Mouse (Mus musculus): Measurements from ENCODE around the gene Cplx2. TPM values are rescaled to one million over a fixed set of nuclear protein-coding genes. Genes with fewer than 3 reads are reported as not detected.

Gene Cplx2
- total RNA-seq, 1 experiment from 2014 or later, result 28.1 TPM

DNA sequence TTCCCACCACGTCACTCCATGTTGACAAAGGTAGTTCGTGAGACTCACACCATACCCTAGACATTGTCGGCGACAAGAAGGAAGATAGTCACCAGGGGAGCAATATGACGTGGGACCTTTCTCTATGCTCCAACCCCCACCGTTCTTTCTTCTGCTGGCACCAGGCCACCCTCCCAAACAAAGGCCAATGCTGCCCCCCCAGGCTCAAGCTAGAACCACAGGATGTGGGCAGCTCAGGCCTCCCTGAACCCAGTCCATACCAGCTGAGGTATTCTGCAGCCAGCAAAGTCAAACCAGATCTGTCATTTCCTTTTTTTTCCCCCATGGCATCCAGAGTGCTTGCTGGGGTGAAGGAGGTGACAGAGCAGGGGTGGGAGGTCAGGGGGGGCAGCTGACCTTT is 3.4 kb upstream of the Cplx2 start:
- DNase-seq, result no peak

DNA sequence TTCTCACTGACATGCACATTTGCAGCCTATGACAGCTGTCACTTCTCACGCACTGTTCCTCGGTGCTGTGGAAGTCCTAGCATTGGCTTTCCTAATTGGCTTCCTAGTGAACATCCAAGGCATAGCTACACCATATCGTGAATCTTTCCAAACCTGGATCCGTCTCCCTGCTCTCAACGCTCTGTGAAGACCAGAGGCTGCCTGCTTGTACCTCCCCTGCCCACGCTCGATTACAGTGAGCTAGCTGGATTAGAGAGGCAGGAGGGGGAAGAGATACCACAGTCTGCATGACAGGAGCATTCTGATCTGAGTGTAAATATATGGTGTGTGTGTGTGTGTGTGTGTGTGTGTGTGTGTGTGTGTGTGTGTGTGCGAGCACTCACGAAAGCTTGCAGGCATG is 3.0 kb upstream of the Cplx2 start:
- DNase-seq, result no peak

DNA sequence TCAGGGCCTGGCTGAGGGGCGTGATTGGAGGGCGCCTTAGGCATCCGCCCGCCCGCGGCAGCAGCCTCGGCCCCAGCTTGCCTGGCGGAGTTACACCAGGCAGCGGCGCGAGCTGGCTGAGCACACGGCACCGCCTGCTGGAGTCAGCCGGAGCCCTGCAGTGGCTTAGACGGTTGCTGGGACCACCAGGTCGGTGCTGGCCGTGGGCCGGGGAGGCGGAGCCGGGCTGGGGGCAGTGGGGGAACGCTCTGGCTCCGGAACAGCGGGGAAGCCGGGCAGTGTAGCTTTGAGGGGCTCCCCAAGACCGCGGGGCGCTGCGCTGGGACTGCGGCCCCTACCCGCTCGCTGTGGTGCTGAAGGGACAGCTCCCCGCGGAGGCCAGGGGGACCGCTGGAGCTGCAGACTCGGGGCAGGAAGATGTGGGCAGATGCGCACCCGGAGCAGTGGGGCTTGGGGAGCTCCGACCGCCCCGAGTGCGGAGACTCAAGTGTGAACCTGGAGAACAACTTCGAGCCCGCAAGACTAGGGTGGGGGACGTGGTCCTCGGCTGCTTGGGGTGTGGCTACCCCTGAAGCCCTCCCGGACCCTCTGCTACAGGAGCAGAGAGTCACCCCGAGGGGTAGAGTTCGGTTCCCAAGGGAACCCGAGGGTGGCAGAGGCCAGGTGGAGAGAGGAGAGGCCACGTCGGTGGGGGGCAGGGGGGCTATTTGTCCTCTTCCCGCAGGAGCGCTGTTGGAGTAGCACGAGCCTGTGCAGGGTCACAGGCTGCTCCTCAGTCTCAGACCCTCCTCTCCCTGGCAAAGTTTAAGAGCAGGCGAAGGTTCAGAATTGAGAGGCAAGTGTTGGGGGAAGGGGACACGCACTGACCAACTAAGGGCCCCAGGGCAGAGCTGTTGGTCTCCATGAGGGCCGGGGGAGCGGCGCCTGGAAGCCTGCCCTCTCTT is 510 bp downstream of the Cplx2 start:
- peak; percentile 88 for DNase-seq

DNA sequence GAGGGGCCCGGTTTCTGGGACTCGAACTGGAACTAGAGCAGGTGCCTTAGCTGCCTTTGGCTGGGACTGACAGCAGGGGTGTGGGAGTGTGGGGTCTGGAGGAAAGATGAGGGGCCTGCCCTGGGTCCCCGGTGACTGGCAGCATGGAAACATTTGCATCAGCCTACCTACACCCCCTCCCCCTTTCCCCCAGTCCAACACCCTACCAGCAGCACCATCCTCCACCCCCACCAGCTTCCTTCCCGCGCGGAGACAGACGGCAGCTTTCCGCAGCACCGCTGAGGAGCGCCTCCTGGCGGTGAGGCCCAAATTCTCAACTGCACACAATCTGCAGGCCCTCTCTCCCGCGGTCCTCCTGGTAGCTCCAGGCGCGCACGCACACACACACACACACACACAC is 1.5 kb downstream of the Cplx2 start:
- peak; percentile 70 for DNase-seq

DNA sequence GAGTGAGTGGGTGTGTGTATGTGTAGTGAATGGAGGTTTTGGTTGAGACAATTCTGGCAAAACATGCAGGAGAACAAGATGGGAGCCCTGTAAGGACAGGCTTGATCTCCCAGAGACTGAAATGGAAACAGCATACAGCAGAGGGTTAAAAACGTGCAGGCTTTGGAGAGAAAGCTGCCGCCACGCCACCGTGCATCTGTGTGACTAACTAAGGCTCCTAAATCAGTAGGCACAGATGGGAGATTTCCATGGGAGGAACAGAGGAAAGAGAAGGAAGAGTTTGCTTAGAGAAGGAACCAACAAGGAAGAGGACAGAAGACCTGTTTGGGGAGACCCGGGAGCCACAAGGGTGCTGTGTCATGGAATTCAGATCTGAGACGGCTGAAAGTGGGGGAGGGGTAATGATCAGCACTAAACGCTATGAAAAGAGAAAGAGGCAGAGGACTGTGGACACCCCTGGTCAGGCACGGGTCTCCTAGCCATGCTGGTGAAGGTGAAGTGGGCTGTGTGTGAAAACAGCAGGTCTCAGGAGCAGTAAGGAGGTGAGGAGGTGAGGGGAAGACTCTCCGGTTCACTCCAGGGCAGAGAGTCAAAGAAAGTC is 3.1 kb downstream of the Cplx2 start:
- no peak for DNase-seq

DNA sequence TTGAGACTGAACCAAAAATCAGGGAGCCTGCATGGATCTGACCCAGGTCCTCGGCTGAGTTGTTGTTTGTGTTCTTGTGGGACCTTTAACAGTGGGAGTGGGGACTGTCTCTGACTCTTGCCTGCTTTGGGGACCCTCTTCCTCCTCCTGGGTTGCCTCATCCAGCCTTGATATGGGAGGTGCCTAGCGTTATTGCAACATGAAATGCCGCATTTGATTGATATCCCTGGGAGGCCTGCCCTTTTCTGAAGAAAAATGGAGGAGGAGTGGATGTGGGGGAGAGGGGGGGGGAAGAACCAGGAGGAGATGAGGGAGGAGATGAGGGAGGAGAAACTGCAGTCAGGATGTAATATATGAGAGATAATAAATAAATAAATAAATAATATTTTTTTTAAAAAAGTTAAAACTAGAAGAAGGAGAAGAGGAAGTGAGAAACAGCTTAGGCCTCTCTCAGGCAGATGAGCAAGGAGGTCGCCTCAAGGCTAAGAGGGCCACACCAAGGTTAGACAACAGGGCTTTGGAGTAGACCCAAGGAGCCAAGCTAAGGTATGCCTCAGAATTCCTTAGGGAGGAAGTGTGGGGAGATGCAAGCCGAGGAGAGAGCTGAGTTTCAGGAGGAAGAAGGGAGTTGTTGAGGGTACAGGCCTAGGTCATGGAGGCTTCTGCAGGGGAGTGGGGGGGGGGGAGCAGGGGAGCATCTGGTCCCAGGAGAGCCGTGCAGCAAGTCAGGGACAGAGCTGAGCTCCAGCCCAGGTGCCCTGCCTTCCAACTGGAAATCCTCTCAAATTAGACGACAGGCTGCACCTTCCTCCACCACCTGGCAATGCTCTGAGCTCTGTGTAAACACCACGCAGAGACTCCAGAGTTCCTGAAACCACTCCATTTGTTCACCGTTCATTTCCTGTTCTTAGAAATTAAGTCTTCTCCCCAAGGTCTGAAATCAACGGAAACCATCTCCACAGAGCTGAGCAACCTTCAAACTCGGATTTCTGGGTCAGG is 4.6 kb downstream of the Cplx2 start:
- no peak for DNase-seq

DNA sequence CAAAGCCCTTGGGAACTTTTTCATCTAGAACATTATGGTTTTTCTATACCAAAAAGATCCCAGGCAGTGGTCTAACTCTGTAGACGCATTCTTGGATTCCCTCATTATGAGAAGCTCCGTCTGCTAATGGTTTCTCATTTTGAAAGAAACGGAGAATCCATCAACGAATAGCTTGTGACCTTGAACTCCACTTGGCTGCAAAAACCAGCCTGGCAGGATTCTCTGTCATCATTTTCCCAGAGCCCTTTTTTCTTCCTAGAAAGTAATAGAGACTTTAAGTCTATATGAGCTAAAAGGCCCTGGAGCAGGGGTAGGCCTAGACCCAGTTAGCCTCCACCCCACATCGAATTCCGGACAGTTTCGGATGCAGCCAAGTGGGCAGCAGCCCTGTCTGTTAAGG is 5.6 kb downstream of the Cplx2 start:
- DNase-seq, result no peak

DNA sequence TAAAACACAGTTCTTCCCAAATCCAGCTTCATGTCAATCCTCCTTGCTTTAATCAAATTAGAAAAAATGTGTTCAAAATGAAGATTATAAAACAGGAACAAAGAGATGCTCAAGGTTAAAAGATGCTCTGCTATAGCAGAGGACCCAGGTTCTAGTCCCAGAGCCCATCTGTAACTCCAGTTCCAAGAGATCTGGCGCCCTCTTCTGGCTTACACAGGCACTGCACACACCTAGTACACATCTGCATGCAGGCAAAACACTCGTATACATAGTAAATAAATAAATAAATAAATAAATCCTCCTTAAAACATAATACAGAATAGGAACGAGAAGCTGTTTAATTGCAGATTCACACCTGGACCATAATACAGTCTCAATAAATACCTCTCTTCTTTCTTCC is 6.9 kb downstream of the Cplx2 start:
- DNase-seq, result no peak

DNA sequence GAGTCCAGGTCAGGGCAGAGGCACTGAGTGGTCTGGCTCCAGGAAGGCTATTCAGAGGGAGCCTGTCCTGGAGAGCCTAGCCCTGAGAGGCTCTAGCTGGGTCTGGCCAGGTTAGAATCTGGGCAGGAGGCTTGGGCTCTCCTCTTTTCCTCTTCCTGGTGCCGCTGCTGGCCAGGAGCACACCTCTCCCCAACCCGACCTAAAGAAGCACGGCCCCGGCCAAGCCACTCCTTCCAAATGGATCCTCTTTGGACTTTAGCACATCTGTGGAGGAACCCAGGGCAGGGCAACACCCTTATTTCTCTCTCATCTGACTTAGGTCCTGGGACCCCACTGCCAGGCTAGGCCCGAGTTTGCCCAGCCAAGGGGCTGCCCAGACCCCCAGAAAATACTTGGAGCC is 9.3 kb downstream of the Cplx2 start:
- no peak for DNase-seq

DNA sequence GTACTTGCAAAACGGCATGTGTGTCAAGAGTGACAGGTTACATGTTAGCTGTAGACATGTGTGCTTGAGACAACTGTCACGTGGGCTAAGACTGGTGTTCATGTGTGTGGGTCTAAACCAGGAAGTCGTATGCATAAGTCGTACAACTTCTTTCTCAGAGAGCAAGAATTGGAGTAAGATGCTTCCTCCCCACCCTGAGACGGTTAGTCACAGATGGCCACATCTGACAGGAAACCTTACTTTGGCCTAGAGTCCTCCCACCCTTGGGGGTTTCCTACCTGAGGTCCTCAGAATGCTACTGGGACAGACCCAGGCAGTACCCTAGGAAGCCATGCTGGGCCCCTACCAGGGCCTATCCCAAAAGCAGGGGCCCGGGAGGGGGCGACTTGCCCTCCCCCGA is 10.2 kb downstream of the Cplx2 start:
- no peak for DNase-seq

DNA sequence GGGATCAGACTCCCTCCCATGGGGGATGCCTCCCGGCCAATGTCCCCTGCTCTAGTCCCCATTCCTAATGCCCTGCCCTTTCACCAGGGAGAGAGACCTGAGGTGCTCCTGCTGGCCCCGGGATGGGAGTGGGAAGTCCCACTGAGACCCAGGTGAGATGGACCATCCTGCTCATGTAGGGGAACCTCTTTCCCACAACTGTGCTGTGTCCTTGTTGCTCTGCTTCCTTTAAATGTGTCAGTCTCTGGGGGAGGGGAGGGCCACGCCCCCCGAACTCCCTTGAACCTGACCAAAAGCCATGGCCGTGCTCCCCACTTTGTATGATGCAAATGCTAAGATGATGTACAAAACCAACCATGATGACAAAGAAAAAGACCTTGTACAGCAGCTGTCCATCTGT is 12.4 kb downstream of the Cplx2 start:
- DNase-seq, result no peak

DNA sequence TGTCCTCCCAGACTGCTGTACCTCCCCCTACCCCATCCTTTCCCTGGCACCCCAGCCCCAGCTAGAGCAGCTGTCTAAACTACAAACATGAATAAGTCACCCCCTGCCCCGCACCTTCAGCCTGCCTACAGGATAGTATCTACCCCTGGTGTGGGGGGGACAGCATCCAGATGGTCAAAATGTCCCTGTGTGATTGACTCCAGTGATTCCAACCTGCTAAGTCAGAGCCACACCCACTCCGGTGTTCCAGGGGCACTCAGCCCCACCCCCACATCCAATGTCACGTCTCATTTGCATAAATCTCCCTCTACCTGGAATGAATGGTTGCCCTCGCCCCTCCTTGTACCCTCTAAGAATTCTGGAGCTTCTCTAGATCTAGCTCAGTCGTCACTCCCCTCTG is 13.4 kb downstream of the Cplx2 start:
- DNase-seq, result no peak

DNA sequence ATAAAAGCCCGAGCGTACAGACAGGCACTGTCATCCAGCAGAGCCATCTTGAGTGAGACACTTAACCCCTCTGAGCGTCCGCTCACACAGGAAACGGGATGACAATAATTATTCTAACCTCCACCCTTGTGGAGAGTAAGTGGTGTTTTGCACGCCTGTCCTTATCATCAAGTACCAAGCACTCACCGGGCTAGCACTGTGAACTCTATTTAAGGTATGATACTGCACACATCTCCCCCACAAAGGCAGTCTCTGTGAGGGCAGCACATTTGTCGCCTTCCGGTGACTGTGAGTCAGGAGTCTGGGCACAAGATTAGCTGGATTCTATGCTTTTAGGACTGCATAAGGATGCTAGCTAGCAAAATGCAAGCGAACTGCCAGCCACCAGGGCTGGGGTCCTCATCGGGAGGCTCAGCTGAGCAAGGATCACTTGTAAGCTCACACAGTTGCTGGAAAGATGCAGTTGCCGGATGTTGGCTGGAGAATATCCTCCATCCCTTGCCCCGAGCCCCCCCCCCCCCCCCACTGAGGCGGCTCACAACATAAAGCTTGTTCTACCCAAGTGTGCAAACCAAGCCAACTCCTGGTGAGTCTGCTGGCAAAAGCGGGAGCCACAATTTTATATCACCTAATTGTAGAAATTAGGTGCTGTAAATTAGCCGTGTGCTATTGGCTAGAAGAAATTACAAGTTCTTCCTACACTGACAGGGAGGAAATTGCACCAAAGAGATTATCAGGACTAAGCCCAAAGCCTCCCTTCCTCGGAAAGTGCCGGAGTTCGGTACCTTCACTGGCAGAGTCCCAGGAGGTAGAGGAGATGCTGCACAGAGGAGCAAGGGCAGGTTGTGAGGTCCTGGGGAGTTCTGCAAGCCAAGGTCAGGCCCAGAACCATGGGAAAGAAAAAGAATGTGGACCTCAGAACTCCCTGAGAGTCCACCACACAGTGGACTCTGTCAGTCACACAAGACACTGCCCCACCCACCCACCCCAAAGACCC is 14.2 kb downstream of the Cplx2 start:
- no peak for DNase-seq

DNA sequence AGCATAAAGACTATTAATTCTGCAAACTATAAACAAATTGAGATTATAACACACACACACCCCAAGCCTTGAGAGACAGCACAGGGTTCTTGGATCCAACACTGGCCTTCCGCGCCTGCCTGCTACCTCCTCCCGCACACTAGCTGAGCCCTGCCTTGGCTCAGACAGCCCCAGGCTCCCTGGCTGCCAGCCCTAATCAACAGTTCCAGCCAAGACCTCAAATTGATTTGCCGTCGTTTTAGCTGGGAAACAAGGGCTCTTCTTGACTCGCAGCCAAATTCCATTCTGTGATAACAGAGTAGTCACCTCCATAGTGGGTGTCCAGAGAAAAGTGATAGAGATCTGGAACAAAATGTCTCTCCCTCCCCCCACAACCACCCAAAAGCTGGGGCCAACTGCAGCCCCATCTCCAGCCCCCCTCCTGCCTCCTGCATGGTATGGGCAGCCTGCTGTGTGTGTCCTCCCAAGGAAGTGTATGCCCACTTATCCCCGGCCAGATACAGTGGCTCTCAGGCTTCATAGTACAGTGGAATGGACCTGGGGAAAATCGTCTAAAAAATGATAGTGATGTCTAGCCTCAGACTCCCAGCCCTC is 18.9 kb downstream of the Cplx2 start:
- peak; percentile 15 for DNase-seq

DNA sequence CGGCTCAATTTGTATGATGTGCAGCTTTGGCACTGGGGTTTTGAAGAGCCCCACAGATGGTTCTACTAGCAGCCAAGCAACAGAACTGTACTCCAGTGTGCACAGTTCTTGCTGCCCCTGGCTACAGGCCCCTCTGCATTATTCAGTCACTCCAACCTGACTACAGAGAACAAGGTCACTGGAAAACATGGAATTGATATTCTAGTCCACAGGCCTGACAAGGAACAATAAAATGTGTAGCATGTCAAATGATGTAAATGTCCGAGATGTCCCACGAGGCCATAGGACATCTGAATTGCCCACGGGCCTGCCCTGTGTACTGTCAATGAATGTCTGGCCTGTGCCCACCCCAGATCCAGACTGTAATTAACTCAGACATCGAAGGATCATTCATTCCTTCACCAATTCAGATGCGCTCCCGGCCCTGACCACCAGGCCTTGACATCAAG is 19.4 kb downstream of the Cplx2 start:
- no peak for DNase-seq

DNA sequence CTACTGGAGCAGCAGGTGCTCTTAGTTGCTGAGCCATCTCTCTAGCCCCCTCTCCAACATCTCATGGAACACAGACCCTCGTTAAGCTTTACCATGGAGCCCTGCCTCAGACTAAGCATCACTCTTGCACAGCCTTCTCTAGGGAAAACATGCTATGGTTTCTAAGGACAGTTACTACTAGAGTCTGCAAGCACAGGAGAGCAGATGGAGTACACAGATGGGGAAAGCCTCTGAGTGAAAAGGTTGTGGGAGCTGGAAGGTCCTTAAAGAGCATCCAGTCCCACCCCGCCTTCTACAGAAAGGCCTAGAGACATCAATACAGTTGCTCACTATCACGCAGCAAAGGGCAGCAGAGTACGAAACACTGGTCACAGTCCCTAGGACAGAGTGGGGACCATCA is 20.2 kb downstream of the Cplx2 start:
- DNase-seq, result no peak

DNA sequence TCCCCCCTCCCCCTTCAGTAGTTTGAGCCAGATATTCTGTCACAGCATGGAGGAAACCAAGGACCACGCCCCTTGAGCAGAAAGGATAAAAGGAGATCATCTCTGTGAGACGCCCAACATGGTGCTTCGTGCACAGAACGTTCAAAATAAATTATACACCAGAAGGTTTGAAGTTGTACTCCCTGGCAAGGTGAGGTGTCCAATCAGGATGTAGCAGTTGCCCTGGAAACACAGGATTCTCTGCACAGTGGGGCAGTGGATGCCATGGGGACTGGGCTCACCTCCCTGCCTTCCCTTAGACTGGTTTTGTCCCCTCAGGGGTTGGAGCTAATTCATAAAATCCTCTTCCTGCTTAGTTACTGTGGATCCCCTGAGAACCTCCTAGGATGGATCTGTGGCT is 25.9 kb downstream of the Cplx2 start:
- DNase-seq, result no peak

DNA sequence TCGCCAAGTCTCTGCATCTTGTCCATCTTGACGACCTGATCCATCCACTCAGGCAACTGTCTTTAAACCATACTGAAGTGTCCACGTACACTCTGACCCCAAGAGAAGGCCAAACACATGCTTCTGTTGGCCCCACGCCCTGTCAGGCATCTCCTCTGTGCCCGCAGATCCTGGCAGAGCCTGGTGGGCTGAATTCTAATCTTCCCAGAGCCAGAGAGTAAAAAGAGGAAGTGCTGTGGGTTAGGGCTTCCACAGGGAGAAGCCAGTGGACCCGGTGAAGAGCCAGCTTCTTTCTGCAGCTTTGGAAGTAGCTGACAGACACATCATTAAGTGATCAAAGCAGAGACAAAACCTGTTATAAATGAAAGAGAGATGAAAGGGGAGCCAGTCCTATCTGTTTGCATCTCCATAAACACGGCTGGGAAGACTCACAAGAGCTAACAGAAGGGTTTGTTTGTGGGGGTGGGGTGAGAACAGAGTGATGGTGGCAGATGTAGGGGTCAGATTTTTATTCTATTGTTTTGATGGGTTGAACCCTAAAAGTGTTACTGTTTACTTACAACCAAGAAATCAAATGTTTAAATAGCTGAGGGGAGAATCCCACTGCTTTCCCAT is 29.5 kb downstream of the Cplx2 start:
- DNase-seq, result no peak

DNA sequence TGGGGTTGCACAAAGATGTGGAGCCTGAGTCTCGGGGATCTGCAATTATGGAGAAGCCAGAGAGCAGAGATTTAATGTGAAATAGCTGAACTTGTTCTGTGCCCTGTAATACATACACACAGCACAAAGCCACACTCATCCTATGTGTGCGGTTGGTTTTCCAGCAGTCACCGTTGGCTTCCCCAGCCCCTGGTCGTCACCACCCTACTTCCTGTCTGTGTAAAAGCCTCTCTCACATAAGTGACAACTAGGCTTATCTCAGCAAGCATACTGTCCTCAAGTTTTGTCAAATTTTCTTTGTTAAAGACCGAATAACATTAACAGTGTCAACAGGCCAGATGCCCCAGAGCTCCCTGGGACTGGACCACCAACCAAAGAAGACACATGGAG is 30.0 kb downstream of the Cplx2 start:
- DNase-seq, result no peak

DNA sequence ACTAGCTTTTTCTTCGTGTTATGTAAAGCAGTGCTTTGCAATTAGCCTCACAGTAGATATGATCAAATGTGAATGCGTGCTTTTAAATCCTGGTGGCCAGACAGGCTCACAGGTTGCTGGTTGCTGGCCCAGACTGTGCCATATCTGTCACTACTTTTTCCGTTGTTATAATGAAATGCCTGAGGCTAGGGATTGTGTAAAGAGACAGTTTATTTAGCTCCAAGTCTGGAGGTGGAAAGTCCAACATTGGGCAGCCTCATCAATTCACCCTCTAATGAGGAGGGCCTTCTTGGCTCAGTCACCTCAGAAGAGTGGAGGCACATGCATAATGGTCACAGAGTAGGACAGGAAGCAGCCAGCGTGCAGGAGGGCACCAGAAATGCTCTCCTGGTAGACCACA is 31.2 kb downstream of the Cplx2 start:
- DNase-seq, result no peak
